Mouse (Mus musculus): ENCODE data around the gene Anapc4.

Gene Anapc4

DNA sequence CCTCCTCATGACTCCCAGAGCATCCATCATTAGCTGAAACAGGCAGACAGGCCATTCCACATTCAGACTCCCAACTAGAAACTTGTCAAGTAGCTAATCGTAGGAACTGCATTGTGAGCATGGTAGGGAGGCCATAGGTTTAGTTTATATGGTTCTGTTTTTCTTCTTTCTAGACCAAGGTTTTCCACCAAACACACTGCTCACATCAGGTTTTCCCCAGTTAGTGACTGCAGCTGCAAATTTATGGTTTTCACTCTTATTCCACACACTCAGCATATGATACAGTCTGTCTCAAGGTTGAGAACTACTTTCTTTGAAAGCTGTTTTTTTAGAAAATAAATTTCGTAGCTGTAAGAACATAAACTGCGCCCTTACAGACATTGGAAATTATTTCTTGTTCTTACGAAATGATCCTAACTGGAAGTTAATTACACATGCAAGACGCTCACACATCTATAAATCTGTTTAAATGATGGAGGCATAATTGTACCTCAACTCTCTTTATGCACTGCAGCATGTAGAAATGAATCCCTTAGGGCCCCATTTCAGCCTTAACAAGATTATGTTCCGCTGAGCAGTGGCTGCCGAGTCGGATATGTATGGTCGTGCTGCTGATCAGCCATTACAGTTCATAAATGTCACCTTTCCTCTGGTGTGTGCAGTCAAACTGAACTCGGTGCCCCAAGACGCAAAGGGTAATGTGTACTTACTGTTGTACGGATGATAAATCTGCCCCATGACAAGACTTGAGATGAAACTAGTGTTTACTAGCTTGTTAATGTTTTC is 35.3 kb downstream of the Anapc4 start:
- DNase-seq (ENCODE audit: low spot score in 2 of 2) = peak in 1 of 2 experiments; percentile 32

DNA sequence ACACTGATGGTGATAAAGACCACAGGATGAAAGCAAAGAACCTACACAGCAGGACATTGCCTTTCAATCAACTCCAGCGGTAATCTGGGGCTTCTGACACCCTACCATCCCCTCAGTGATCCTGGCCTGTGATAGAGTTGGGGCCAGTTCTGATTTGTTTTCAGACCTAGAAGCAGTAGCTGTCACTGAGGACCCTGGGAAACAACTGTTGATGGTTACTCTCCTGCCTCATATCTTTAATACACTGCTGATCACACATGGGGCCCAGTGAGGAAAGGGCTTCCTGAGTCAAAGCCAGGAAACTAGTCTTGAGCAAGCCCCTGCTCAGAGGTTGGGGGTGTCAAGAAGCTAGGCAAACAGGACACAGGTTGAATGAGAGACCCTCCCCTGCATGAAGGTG is 37.6 kb downstream of the Anapc4 start:
- peak in 1 of 2 experiments; percentile 19 for DNase-seq (ENCODE audit: low spot score in 2 of 2)

DNA sequence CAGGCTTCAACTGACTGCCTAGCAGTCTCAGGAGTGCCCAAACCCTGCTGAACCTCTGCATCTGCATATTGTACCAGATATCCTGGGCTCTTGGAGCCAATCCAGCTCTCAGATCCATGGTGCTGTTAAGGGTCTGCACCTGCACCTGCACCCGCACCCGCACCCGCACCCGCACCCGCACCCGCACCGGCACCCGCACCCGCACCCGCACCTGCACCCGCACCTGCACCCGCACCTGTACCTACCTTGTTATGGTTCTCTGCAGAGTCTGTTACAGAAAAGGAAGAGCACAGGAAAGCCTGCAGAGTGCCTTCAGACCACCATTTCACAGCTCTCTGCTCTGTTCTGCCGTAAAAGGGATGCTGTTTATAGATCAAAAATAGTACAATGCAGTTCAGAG is 38.2 kb downstream of the Anapc4 start:
- peak in 1 of 2 experiments; percentile 48 for DNase-seq (ENCODE audit: low spot score in 2 of 2)

DNA sequence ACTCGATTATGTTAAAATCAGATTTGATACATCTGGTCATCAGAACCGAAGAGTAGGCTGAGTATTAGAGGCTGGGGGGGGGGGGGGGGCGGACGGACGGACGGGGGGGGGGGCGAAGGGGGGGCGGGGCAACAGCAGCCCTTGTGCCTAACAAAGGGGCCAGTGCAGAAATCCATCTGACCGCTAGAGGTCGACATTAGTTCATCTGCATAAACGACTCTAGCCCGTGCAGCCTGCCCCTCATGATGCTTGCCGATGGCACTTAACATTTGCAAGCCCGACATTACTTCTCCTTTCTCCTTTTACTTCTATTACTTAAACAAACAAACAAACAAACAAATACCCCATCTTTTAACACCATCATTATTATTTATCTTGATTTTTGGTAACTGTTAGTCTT is 45.0 kb downstream of the Anapc4 start:
- DNase-seq (ENCODE audit: low spot score in 2 of 2) = peak in 1 of 2 experiments; percentile 62

DNA sequence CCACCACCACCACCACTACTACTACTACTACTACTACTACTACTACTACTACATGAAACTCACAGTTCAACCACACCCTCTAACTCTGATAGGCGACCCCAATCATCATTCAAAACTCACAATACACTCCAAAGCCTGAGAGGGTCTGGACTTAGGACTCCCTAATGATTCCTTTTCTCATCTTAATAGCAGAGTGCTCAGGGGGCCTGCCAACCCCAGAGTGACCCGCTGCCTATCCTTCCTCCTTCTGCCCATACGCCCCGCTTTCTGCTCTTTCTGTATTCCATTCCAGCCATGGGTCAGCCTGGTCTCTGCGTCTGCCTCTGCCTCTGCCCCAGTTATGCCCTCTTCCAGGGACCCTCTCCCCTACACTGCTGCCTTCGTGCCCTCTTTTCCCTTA is 46.1 kb downstream of the Anapc4 start:
- no peak for DNase-seq (ENCODE audit: low spot score in 2 of 2)

DNA sequence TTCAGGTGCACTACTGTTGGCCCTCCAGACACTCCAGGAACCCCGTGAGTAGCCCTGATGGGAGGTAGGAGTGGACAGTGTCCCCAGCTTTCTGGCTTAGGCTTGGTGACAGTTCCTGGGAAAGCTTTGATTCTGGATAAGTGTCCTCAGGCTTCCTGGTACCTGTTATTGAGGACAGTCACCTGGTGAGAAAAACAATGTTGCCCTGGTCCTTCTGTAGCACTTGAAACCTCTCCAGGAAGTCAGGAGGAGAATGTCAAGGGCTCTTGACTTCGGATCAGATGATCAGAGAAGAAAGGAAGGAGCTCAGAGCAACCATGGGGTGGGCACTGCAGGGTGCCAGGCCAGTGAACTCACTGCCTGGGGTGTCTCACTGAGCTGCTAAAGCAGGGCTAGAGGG is 48.6 kb downstream of the Anapc4 start:
- DNase-seq (ENCODE audit: low spot score in 2 of 2) = no peak

DNA sequence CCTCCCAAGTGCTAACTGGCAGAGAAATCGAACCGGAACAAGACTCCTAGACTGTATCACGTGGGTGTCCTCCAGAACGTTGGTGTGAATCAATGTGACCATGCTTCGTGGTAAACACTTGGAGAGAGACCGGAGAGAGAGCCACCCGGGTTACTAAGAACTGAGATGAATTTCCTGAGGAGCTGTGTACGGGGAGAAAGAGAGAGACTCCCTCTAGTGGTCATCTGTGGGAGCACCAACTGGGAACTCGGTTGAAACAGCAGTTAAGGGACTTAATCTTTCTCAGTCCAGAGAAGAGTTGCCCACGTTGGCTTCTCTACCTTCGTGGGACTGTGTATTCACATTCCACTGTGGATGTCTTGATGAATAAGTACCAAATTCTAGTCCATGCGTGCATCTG is 53.3 kb downstream of the Anapc4 start:
- DNase-seq (ENCODE audit: low spot score in 2 of 2) = no peak

DNA sequence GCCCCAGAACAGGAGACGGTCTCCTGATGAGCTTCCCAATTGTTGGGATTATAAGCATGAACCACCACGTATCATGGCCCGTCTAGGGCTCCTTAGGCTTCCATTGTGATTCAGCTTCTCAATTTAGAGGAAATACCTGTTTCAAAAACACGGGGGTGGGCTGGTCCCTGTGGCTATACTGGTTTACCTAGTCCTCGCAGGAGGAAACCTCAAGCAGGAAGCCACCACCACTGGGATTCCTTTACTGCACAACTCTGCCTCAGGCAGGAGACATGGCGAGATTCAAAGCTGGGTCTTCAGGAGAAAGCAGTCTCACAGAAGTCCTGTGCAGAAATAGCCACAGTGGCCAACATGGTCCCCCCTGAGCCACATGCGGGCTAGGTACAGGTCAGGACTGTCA is 56.1 kb downstream of the Anapc4 start:
- DNase-seq (ENCODE audit: low spot score in 2 of 2) = no peak

DNA sequence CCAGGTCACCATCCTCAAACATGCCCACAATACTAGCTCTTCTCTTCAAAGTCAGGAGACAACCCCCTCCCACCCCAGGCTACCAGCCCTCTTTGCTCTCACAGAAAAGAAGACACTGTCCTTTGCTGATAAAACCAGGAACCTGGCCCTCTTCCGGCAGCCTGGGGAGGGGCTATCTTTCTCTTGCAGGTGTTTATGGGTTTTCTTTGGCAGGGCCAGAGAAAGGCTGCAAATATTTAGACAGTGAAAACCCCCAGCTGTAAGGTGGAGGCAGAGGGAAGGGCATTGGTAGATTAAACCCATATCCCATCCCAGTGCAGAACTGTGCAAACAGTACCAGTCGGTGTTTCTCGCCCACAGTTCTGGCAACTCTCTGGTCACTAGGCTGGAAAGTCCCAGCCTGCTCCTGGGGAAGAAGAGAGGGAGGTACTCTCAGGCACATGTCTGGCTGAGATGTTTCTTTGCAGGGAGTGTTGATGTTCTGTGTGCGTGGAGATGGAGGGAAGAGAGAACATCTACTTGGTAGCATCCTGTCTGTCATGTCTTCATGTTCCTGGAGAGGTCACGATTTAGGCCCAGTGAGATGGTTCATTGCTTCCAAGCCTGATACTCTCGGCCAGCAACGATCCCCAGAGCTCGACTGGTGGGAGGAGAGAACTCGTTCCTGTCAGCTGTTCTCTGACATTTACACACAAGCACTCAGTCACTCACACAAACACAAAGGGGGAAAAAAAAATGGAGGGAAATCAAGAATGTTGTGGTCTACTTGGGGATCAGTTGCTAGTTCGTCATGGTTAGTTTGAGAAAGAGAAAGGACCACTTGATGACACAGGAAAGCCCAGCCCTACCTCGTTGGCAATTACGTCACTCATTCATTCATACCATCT is 58.4 kb downstream of the Anapc4 start:
- DNase-seq (ENCODE audit: low spot score in 2 of 2) = no peak

DNA sequence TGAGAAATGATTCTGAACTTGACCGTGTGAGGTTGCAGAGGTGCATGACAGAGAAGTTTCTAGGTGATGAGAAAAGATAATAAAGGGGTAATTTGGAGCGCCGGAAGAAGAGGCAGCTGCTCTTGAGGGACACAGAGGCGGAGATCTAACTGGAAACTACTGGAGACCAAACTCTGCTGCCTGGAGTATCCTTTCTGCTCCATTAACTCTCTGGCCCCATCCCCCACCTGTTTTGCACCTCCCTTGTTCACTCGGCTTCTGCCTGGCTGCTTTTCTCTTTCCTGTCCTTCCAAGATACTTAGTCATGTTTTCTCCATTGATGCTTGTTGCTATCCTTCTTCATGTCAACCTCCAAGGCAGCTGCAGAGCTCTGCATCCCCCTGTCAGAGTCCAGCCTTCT is 60.1 kb downstream of the Anapc4 start:
- DNase-seq (ENCODE audit: low spot score in 2 of 2) = no peak

DNA sequence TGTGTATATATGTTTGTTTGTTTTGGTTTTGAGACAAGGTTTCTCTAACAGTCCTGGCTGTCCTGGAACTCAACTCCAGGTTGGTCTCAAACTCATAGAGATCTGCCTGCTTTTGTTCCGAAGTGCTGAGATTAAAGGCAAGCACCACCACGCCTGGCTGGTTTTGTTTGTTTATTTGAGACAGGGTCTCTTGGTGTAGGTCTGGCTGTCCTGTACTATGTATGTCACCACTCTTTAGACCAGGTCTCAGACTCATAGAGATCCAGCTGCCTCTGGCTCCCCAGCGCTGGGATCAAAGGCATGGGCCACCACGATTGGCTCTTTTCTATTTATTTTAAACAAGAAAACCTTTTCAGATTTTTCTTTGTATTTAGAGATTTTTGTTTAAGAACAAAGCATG is 70.4 kb downstream of the Anapc4 start:
- DNase-seq (ENCODE audit: low spot score in 2 of 2) = no peak

DNA sequence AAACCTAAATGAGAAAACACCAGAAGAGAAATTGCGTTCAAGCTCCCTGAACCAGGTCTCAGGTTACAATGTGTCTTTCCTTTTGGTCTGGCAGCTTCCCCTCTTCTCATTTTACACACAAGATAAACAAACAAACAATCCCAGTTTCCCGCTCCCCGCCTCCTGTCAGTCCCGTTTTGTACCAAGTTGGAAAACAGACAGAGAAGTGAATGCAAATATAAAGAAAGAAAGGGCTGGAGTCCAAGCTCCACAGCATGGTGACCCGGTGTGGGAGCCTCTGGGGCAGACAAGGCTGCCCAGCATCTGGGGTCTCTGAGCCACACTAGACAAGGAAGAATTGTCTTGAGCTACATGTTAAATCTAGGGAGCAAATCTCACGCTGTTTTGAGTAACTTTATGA is 70.9 kb downstream of the Anapc4 start:
- DNase-seq (ENCODE audit: low spot score in 2 of 2) = no peak

DNA sequence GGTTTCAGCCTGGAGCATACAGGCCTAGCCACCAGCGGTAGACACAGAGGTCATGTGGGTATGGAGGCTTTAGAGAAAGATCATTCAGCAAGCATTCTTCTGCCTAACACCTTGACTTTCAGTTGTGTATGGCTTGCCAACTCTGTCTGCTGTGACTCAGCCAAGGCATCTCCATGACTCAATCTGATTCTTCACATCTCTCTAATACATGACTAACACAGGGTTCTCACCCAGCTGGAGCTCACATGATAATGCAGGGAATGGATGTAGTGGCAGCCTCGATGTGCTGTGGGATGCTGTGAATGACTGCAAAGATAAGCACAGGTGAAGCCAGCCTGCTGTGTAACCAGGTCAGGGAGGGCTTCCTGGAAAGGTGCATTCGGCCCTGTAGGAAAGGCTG is 74.4 kb downstream of the Anapc4 start:
- DNase-seq (ENCODE audit: low spot score in 2 of 2) = no peak

DNA sequence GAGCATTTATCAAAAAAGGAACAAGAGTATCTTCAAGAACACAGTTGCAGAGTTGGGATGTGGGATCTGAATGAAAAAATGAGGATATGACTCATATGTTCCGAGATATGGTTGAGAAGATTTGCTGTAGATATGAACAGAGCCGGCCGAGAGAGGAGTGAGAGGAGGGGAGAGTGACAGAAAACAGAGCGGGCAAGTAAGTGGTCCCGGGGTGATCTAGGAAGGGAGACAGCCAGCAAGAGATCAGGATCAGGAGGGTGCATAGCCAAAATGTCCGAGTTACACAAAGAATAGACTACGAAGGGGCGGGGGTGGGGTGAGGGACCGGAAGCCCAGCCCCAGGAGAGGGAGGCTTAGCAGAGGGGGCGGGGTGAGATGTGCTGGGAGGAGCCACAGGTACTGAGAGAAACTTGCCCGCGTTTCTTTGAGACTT is 76.4 kb downstream of the Anapc4 start:
- DNase-seq (ENCODE audit: low spot score in 2 of 2) = peak in 1 of 2 experiments; percentile 26

DNA sequence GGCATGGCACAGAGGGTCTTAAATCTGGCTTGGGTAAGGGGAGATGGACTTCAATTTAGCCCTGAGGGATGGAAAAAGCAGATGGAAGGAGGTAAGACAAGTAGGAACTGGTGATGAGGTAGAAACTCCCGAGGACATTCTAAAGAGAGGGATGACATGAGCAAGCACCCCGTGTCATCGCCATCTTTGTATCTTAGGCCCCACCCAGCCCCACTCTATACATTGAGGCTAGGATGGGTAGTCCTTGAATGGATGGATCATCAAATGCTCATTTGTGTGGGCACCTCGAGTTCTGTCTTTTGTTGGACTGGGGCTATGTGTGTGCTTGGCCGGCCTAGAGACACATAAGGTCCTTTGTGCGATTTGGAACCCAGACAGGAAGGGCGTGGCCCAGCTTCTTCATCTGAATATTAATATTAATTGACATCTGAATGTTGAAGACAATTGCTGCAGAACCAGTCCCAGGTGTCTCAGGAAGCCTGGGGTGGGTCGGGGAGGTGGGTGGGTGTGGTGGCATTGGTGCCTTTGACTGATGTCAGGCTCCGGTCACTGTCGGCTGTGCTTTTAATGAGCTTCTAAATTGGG is 77.6 kb downstream of the Anapc4 start:
- DNase-seq (ENCODE audit: low spot score in 2 of 2) = no peak

DNA sequence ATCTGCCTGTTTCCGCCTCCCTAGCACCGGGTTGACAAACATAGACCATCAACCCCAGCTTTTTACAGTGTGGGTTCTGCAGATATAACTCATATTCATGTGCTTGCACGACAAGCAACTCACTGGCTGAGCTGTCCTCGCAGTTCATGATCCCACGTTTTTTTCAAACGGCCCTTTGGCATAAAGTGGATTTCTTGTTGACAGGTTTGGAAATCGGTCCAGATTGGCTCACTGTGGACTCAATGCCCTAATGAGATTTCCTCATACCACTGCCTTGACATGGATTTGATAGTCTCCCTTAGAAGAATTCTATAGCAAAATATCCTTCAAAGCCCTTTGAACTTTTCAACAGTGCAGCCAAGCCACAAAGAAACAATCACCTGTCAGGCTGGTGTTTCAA is 79.9 kb downstream of the Anapc4 start:
- DNase-seq (ENCODE audit: low spot score in 2 of 2) = no peak

DNA sequence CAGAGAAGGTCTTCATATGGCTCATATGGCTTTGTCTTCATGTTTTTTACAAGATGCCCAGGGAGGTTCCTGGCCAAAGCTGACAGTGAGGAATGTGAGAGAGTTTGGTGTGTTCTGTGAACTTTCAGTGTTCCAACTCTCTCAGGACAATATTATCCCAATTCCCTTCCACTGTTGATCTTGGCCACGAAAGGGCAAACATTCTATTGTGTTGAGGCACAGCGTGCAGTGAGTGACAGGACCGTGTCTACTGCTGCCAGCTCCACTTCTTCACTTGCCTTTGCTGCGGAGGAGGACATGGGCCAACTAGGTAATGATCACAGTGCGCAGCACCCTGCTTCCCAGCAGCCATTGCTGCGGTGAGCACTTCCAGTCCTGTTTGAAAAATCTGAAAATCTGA is 82.4 kb downstream of the Anapc4 start:
- no peak for DNase-seq (ENCODE audit: low spot score in 2 of 2)

All from urinary bladder, postnatal 4 days (tissue).